Mouse (Mus musculus) heart, adult 9 months (tissue): ENCODE results near the gene Tmem131l.

ENCODE experiments used
- DNase-seq, 2 experiments: peaks; one replicate each; pipeline ENCODE4 v3.0.0; 2022; ENCODE audit warnings: low spot score in 2 of 2

The Tmem131l gene

GRCm38 (mm10) chr3:84048729-84049175 is 8.8 kb upstream of the Tmem131l start:
- DNase-seq, result peak; percentile 44 to 48

DNA sequence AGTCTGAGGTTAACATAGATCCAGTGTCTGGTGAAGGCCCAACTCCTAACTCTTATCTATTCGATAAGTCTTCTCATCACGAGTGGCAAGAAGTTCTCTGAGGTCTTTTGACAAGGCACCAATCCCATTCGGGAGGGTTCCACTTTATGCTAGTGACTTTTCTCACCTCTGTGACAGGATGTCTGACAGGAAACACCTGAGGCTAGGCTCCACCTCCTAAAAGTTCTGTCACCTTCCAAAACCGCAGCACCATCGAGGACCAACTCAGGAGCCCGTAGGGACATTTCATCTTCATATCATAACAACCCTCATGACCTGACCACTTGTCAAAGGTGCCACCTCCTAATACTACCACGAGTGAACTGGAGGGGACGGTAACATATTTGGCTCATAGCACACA is 6.2 kb upstream of the Tmem131l start:
- DNase-seq, result no peak

- DNase-seq, result no peak
These were observed 1.8 kb upstream of the Tmem131l start for GRCm38 (mm10) chr3:84041739-84042138.

DNA sequence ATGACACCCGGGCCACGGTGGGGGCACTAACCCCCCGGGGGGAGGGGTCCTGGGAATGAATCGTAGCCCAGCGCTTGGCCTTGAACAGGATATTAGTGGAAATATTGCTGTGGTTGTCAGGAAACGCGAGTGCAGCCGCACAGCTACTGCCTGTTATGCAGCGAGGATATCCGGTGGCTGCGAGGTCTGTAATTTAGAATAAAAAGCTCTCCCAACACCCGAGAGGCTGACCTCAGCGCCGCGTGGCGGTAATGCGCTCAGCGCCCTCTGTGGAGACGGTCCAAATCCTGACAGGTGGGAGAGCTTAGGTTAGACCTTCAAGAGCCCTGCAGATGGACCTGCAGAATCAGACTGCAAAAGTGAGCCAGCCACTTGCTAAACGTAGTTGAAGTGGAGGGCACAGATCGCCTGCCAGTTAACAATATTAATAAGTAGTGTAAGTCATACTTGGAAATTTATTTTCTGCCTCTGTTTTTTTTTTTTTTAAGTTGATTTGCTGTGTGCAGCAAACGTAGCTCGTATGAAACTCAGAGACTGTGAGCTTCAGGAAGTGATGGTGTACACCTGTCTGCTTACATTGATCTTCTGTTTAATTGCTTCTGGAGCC is 604 bp upstream of the Tmem131l start:
- DNase-seq, result no peak

- DNase-seq, result peak; percentile 37 to 50
These were observed 862 bp downstream of the Tmem131l start for GRCm38 (mm10) chr3:84038981-84039645.

GRCm38 (mm10) chr3:84038126-84038525 is 1.8 kb downstream of the Tmem131l start:
- DNase-seq, result no peak

GRCm38 (mm10) chr3:84037536-84037935 is 2.4 kb downstream of the Tmem131l start:
- DNase-seq, result no peak

DNA sequence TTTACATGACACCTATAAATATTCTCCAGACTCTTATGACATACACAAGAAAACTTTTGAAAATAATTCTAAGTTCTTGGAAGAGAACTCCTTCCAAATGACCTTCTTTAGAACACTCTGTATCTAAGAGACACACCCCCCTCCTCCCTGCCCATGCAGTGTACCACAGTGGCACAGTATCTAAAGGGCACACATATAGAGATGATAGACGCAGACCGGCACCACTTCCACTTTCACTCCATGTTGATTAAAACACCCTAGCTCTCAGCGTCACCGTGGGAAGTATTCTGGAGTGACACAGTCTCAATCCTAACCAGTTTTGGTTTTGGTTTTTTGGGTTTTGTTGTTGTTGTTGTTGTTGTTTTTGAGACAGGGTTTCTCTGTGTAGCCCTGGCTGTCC is 3.1 kb downstream of the Tmem131l start:
- no peak for DNase-seq

GRCm38 (mm10) chr3:84035728-84036364 is 4.1 kb downstream of the Tmem131l start:
- no peak for DNase-seq

- no peak for DNase-seq
These were observed 5.7 kb downstream of the Tmem131l start for GRCm38 (mm10) chr3:84034115-84034780.

DNA sequence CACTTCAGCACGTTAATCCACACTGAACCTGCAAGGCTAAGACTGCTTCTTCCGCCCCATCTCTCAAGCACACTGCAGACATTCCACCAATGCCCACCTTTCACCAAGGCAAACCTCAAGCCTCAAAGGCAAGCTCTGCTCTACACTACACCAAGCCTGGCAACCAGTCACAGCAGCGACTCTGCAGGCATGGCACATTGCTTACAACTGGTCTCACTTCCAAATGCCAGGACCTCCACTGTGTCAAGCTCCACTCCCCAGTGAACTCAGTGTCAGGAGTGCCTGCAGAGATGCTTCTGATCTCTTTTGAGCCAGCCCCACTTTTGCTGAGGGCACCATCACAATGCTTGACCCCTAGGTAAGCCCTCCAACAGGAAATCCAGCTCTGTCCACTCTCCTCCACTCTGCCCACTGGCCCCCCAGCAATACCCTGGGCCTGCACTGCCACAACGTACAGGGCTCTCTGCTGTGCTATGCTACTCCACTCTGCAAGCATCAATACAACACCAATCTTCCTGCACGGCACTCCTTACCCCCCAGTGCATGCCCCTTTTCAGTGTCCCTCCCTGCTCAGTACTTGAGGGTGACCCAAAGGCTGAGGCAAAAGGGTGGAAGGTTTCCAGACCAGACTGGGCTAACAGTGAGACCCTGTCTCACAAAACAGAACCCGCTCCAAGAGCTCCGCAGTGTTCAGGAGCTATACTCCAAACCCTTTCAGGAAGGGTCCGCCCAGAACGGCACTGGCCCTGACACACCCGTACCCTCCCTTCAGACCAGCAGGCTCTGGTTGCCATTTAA is 6.8 kb downstream of the Tmem131l start:
- DNase-seq, result no peak

DNA sequence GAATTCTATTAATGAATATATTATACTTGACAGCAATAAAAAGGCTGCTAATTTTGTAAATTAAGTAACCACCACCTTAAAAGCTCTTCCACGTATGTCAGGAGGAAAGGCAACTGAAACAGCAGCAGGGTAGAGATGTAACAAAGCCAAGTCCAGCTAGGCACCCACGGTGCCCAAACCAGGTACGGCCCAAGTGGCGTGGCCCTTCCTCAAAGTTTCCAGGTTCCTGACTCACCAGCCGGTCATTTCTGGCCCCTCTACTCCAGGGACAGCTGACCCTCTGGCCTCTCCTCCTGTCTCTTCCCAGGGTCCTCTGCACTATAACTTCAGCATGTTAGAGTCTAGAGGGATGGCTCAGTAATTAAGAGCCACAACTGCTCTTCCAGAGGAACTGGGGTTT is 7.6 kb downstream of the Tmem131l start:
- DNase-seq, result no peak

DNA sequence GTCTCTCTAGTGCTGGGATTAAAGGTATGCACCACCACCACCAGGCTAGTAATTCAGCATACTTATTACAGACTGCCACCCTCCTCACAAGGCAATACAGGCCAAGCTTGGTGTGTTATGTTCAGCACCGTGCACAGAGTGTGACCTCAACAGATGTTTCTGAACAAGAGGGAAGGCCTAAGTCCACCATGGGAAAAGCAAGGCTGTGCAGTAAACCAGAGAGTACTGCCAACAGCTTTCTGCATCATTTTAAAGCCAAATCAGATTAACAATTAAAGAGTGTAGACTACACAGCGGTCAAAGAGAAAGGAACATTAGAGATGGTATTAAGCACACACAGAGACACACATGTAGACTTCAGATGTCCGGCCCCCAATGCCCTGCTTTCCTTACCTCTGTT is 8.8 kb downstream of the Tmem131l start:
- DNase-seq, result no peak

GRCm38 (mm10) chr3:84028968-84029367 is 11.0 kb downstream of the Tmem131l start:
- no peak for DNase-seq

DNA sequence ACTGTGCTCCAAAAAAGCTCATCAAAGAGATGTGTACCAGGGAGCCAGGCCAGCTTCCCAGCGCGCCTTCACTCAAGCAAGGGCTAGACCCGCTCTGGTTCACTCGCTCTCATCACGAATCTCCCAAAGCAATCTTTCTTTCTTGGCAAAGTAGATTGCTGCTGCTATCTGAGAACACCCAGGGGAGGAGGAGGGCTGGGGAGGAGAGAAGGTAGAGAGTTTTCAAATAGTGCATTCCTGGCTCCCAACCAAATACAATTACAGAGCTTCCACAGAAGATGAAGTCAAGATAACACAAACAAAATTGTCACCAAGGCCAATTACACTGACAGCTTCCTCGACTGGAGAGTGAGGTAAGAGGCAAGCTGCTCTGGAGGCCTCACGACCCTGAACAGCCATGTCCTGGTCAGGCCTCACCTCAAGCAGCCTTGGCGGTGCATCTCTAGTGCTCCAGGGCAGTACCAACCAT is 12.2 kb downstream of the Tmem131l start:
- no peak for DNase-seq

GRCm38 (mm10) chr3:84024512-84025072 is 15.4 kb downstream of the Tmem131l start:
- DNase-seq, result no peak

DNA sequence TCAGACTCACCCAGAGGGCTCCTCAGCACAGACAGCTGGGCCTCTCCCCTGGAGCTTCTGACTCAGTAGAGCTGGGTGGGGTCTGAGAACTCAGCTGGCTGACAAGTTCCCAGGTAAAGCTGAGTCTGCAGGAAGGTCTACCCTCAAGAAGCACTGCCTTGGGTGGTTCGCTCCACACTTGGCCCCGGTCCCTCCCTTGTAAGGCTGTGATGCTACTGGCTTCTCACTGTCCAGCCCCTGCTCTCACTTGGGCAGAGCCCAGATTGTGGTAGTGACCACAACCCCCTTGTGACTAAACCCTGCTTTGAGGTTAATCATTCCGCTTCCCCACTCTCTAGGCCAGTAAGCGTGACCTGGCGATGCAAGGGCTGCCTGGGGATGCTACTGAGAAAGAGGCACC is 17.3 kb downstream of the Tmem131l start:
- DNase-seq, result no peak

DNA sequence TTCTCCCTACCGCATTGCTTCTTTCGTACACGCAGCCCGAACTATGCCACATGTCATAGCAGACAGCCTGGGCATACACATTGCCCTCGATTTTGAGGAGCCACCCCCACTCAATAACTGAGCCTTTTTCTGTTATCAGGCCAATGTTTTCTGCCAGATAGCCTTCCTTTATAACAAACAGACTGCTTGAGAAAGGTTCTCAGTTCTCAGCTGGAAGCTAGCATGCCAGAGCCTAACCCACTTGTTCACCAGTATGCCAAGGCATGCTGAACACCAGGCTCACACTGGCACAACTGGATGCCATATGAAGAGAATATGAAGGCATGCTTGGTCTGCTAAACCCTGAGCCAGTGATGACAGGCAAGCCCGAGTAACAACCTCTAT is 17.8 kb downstream of the Tmem131l start:
- no peak for DNase-seq

DNA sequence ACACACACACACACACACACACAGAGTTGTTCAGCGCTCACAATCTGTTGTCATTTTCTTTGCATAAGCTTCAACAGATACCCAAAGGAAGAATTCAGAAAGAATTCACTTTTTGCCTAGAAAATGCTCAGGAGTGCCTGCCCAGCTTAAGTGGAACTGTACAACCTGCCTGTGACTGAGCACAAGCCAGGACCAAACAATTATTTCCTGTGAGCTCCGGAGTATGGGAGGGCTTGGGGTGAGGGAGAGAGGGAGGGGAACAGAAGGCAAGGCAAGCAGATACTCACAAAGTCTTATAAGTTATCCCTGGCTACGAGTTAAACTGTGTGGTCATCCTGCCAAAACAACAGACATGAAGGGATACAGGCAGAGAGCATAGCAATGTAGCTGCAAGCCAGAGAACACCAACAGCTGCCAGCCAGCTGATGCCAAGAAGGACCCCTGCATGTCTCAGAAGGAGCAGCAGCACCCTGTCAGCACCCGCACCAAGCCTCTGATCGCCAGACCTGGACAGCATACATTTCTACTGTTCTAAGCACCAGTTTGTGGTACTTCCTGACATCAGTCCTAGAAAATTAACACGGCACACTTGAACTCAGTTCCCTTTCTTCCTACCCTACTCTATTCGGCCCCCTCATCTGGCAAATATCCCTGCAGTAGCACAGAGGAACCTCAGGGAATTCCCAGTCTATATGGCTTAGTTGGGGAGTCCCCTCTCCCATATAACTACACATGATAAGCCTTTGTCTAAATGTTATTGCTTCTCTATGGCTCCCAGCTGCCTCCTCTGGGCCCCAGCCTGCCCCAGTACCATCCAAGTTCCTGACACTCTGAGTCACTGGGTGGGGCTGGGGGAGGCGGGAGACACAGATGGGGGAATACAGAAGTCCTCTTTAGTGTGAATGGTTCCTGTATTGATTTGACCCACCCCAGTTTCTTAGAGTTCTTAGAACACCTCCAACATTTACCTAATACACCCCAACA is 18.5 kb downstream of the Tmem131l start:
- DNase-seq, result no peak

- DNase-seq, result no peak
These were observed 19.4 kb downstream of the Tmem131l start for GRCm38 (mm10) chr3:84020528-84020927.
